ENCODE assay signal across 23 mouse cellular contexts in the genomic region with DNA sequence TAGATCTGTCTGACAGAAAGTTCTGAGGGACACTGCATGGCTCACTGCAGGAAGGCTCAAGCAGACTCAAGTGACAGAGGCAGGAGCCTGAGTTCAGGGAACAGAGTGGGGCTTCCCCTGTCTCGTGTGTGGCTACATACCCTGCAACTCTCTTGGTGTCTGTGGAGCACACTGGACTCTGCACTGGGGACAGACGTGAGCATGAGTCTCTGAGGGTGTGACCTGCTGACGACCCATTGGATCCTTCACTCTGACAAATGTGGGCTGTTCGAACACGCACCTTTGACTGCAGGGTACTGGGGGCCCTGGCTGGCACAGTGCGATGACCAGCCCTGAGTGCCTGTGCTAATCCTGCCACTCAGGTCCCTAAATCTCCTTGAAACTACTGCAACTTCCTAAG.
"Had no signal": no experiment of that assay in that cellular context is flagged by ENCODE, and none has a peak within 500 bp of the region (broad histone marks: within the 10 kb centered on the region; RNA-seq: fewer than 3 reads in every experiment).

No protein-coding gene starts in this region.

- H3K9me3 ChIP-seq: kidney, embryonic 15.5 days; limb, embryonic 12.5 days; limb, embryonic 15.5 days; midbrain, embryonic 10.5 days; neural tube, embryonic 13.5 days had no signal

- H3K4me2 ChIP-seq: kidney, embryonic 15.5 days; limb, embryonic 12.5 days; limb, embryonic 15.5 days; liver, embryonic 11.5 days; lung, embryonic 14.5 days; neural tube, embryonic 13.5 days had no signal

- ATAC-seq: liver, postnatal 0 days; lung, postnatal 0 days had no signal

- H3K27me3 ChIP-seq: kidney, embryonic 15.5 days; limb, embryonic 12.5 days; limb, embryonic 15.5 days; megakaryocyte, embryonic 14.5 days; neural tube, embryonic 13.5 days had no signal

- H3K4me1 ChIP-seq: kidney, embryonic 15.5 days; limb, embryonic 12.5 days; limb, embryonic 15.5 days; megakaryocyte, embryonic 14.5 days had no signal

- H3K9ac ChIP-seq: kidney, embryonic 15.5 days; limb, embryonic 12.5 days; limb, embryonic 15.5 days; liver, embryonic 14.5 days; liver, postnatal 0 days; lung, embryonic 14.5 days; neural tube, embryonic 13.5 days had no signal

- H3K27ac ChIP-seq: kidney, embryonic 15.5 days; limb, embryonic 12.5 days; limb, embryonic 15.5 days; liver, embryonic 14.5 days; midbrain, embryonic 10.5 days; neural tube, embryonic 13.5 days had no signal

- H3K4me3 ChIP-seq: kidney, embryonic 15.5 days; limb, embryonic 12.5 days; limb, embryonic 15.5 days; megakaryocyte, embryonic 14.5 days; midbrain, embryonic 10.5 days; neural tube, embryonic 13.5 days had no signal

- DNase-seq: kidney, adult 11 months; kidney, adult 8-10 months; kidney, postnatal 10 days; kidney, postnatal 4 days; left cerebral cortex, postnatal 4 days; liver, postnatal 0 days; lung, embryonic 14.5 days; lung, postnatal 36 days; midbrain, embryonic 14.5 days; retina, postnatal 1 day; right cerebral cortex, postnatal 25 days; spleen, adult 18-20 months; thymus, adult 18-20 months; thymus, postnatal 36 days had no signal

- H3K36me3 ChIP-seq: kidney, embryonic 15.5 days; limb, embryonic 12.5 days; limb, embryonic 15.5 days; midbrain, embryonic 10.5 days; neural tube, embryonic 13.5 days had no signal
